Mouse (Mus musculus): Measurements from ENCODE around the gene Rnf128.

DNA sequence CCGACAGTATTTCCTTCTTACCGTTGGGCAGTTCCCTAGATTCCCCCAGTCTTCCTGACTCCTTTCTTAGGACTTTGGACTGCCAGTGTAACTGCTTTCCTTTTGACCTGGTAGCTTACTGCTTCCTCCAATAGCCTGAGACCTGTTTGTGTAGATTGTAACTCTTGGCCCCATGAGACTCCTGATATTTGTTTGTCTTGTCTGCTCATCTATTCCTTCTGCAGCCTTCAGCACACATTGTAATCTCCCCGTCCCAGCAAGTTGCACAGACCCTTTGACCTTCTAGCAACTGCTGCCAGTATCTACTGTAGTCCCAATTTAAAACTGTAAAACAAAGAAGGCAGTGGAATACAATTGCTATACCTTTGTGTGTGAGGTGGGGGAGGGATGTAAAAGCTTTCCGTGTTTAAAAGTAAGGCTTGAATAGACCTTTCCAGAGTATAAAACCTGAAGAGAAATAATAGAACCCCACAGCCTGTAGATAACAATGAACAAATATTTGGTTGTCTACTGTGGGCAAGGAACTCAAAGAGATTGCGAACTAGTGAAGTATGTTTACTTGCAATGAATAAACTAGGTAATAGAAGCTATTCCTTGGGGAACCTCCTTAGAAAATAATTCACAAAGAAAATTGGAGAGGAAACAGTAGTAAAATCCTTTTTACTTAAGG is 726 bp upstream of the Rnf128 start:
- no peak for TF ChIP-seq GATA1 (IDR thresholded peaks at IDR 0.05; ENCODE audit: low read length)
- TF ChIP-seq TAL1 (IDR thresholded peaks at IDR 0.05; ENCODE audit: low read length) = no peak
